Mouse (Mus musculus) CH12.LX (cell line): ENCODE measurements around the gene Tmem43. TPM values are rescaled to one million over a fixed set of nuclear protein-coding genes. Genes with fewer than 3 reads are reported as not detected.

Experiments
- DNase-seq: peaks from one replicate; pipeline ENCODE4 v3.0.0-alpha.2; 2013; ENCODE audit errors: extremely low read depth
- H3K27ac ChIP-seq: 2 replicates; pipeline ENCODE4 v1.5.1; 2012; ENCODE audit warnings: low read depth, mild to moderate bottlenecking, control low read depth, moderate library complexity; ENCODE audit not compliant: insufficient read depth
- H3K27me3 ChIP-seq: replicated peaks from 2 replicates; pipeline ENCODE3; 2012; ENCODE audit warnings: inconsistent platforms
- H3K36me3 ChIP-seq, 2 experiments: replicated peaks in 1 of 2; 2 replicates each; pipeline versions ENCODE3 to v1.6.1; 2012; ENCODE audit warnings: inconsistent platforms in 1 of 2, low read length in 1 of 2, mild to moderate bottlenecking in 1 of 2, mixed read lengths in 1 of 2, moderate library complexity in 1 of 2; ENCODE audit not compliant: control insufficient read depth in 1 of 2, insufficient read depth in 1 of 2
- H3K4me1 ChIP-seq, 2 experiments: 2 replicates each; pipeline ENCODE4 v1.6.1; 2012; ENCODE audit warnings: inconsistent platforms in 1 of 2, moderate library complexity in 1 of 2; ENCODE audit not compliant: insufficient read depth in 2 of 2, control insufficient read depth in 1 of 2
- H3K4me2 ChIP-seq: 2 replicates; pipeline ENCODE4 v1.6.1; 2012; ENCODE audit warnings: low read depth, mild to moderate bottlenecking, control low read depth; ENCODE audit not compliant: poor library complexity, insufficient read depth, severe bottlenecking
- H3K4me3 ChIP-seq, 3 experiments: fragments of 150-350 bp in 1 of 3; sonication (generic) in 1 of 3; replicated peaks in 1 of 3; 2 replicates each; pipeline versions ENCODE3 to v1.5.1; 2011 to 2012; ENCODE audit warnings: low read depth in 2 of 3, low read length in 2 of 3, mild to moderate bottlenecking in 2 of 3, moderate library complexity in 2 of 3, control low read depth in 1 of 3, improper control_type of control experiment in 1 of 3, inconsistent platforms in 1 of 3, mixed read lengths in 1 of 3; ENCODE audit not compliant: poor library complexity in 1 of 3
- H3K79me2 ChIP-seq: replicated peaks from 2 replicates; pipeline ENCODE4 v1.6.1; 2012; ENCODE audit warnings: mild to moderate bottlenecking, moderate library complexity; ENCODE audit not compliant: control insufficient read depth, poor library complexity, insufficient read depth, severe bottlenecking; ENCODE audit errors: extremely low read depth
- H3K9ac ChIP-seq: 2 replicates; pipeline ENCODE4 v1.6.1; 2012; ENCODE audit warnings: low read depth, mild to moderate bottlenecking, control low read depth, moderate library complexity; ENCODE audit not compliant: insufficient read depth
- H3K9me3 ChIP-seq: replicated peaks from 2 replicates; pipeline ENCODE3; 2012; ENCODE audit warnings: low read length, inconsistent platforms, mixed read lengths
- CHD1 ChIP-seq: IDR thresholded peaks from 2 replicates; pipeline ENCODE4 v1.6.1; 2012; ENCODE audit warnings: low read depth, low read length, improper control_type of control experiment, inconsistent platforms
- CHD2 ChIP-seq: IDR thresholded peaks from 2 replicates; pipeline ENCODE4 v1.6.1; 2011; ENCODE audit warnings: low read length, improper control_type of control experiment
- CTCF ChIP-seq, 2 experiments: IDR thresholded peaks in 1 of 2; conservative IDR thresholded peaks in 1 of 2; 2 replicates each; pipeline ENCODE4 v1.5.1; 2011 to 2012; ENCODE audit warnings: low read depth in 2 of 2, low read length in 2 of 2, improper control_type of control experiment in 1 of 2, inconsistent platforms in 1 of 2, mild to moderate bottlenecking in 1 of 2, moderate library complexity in 1 of 2
- ETS1 ChIP-seq: conservative IDR thresholded peaks from 2 replicates; pipeline ENCODE4 v1.6.1; 2012; ENCODE audit warnings: low read depth, mild to moderate bottlenecking, inconsistent platforms, low read length, improper control_type of control experiment, moderate library complexity
- GABPA ChIP-seq: IDR thresholded peaks from 2 replicates; pipeline ENCODE4 v1.6.1; 2012; ENCODE audit warnings: low read depth, low read length, improper control_type of control experiment, inconsistent platforms; ENCODE audit not compliant: insufficient replicate concordance
- HCFC1 ChIP-seq: IDR thresholded peaks from 2 replicates; pipeline ENCODE4 v1.6.1; 2012; ENCODE audit warnings: low read depth, mild to moderate bottlenecking, inconsistent platforms, low read length, improper control_type of control experiment
- IRF4 ChIP-seq: IDR thresholded peaks from 2 replicates; pipeline ENCODE4 v1.6.1; 2014; ENCODE audit warnings: low read depth, mild to moderate bottlenecking, inconsistent platforms, low read length, improper control_type of control experiment
- MXI1 ChIP-seq: IDR thresholded peaks from 2 replicates; pipeline ENCODE4 v1.6.1; 2011; ENCODE audit warnings: mild to moderate bottlenecking, low read depth, low read length, improper control_type of control experiment
- NELFE ChIP-seq: IDR thresholded peaks from 2 replicates; pipeline ENCODE4 v1.6.1; 2011; ENCODE audit warnings: low read depth, low read length, improper control_type of control experiment
- NRF1 ChIP-seq: IDR thresholded peaks from 2 replicates; pipeline ENCODE4 v1.6.1; 2014; ENCODE audit warnings: low read depth, mild to moderate bottlenecking, inconsistent platforms, low read length, improper control_type of control experiment, moderate library complexity
- POLR2A ChIP-seq: IDR thresholded peaks from 2 replicates; pipeline ENCODE4 v1.6.1; 2011; ENCODE audit warnings: low read depth, mild to moderate bottlenecking, improper control_type of control experiment, low read length
- SIN3A ChIP-seq: IDR thresholded peaks from 2 replicates; pipeline ENCODE4 v1.6.1; 2012; ENCODE audit warnings: low read length, improper control_type of control experiment, inconsistent platforms
- TCF12 ChIP-seq: IDR thresholded peaks from 2 replicates; pipeline ENCODE4 v1.6.1; 2014; ENCODE audit warnings: low read depth, mild to moderate bottlenecking, inconsistent platforms, low read length, improper control_type of control experiment
- ZC3H11A ChIP-seq: IDR thresholded peaks from 2 replicates; pipeline ENCODE4 v1.6.1; 2012; ENCODE audit warnings: low read depth, mild to moderate bottlenecking, inconsistent platforms, low read length, improper control_type of control experiment
- ZMIZ1 ChIP-seq: IDR thresholded peaks from 2 replicates; pipeline ENCODE4 v1.6.1; 2012; ENCODE audit warnings: low read depth, mild to moderate bottlenecking, inconsistent platforms, low read length, improper control_type of control experiment
- ZNF384 ChIP-seq: IDR thresholded peaks from 2 replicates; pipeline ENCODE4 v1.6.1; 2012; ENCODE audit warnings: low read depth, low read length, improper control_type of control experiment, inconsistent platforms
- dilution Hi-C: fragments of 300-500 bp; cut with MboI; formaldehyde crosslinking; loops from 2 replicates; pipeline ENCODE4 v1.14.3; 2020; ENCODE audit warnings: low sequenced_read_pairs; ENCODE audit not compliant: extremely low pct_unique_long_range_greater_than_20kb, extremely low pct_ligation_motif_present
- in situ Hi-C: fragments of 300-500 bp; cut with MboI; formaldehyde crosslinking; loops from 3 replicates; pipeline ENCODE4 v1.14.3; 2019; ENCODE audit warnings: low sequenced_read_pairs, low pct_ligation_motif_present, low pct_unique_long_range_greater_than_20kb, mixed read lengths
- polyA plus RNA-seq: library from polyadenylated mRNA; unstranded; fragments of >175 nt; gene quantifications from 2 replicates; pipeline ENCODE4 v1.2.1, GENCODE M21; 2012; ENCODE audit warnings: low read depth; ENCODE audit not compliant: insufficient read length
- total RNA-seq, 2 experiments: library from RNA; depleted of rRNA; stranded (reverse); fragments of 300-350 nt in 1 of 2; fragments of >200 nt in 1 of 2; gene quantifications; 2 replicates each; pipeline ENCODE4 v1.2.3; 2012 to 2014

The Tmem43 gene
- total and polyA plus RNA-seq, 3 experiments = 19.2 to 29.7 (median 25.0) TPM

DNA sequence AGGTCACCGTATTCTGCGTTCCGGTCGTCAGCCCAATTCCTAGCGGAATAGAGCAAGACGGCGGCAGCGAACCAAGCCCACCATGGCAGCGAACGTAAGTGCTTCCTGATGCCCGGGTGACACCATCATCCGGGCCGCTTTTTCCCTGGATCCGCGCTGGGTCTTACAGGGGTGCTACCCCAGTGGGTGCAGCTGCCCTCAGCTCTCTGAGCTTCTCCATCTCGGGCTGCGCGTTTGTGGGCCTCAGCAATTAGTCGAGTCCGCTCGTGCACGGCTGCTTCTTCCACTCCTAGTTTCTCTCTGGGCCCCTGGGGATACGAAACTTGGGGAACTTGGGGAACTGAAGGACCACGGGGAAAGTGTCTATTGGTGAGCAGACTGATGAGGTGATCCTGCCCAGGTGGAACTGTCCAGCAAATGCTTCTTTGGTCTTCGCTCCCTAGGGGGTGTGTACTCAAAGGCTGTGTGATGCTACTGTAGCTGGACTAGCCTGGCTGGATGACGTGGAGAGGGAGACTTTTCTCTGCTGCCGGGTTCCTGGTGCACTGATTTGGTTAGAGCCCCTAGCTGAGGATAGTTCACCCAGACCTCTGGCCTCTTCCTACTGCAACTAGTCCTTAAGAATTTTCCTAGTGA is 420 bp downstream of the Tmem43 start:
- no peak for TF ChIP-seq HCFC1
- TF ChIP-seq NELFE = peak; percentile 2; the same call in 1 of the 2 replicates
- peak; percentile 48; the same call in 1 of the 2 replicates for TF ChIP-seq CHD1
- TF ChIP-seq MXI1 = peak; percentile 4; the same call in 1 of the 2 replicates
- peak; percentile 89 for TF ChIP-seq SIN3A
- Histone ChIP-seq H3K9me3 (no peaks in the 10 kb centered on the region), H3K4me1 (peaks cover 16 to 54% of the 10 kb centered on the region in 2 experiments), H3K36me3 (peaks cover 17 to 59% of the 10 kb centered on the region in 2 experiments), H3K4me3 (peak overlapping the region; percentile 92 to 93 (median 93)), H3K79me2 (peaks cover 42% of the 10 kb centered on the region), H3K27ac (peak overlapping the region; percentile 17; the same call in 1 of the 2 replicates), H3K27me3 (no peaks in the 10 kb centered on the region), H3K4me2 (peak overlapping the region; percentile 90), H3K9ac (peak overlapping the region; percentile 73)
- in situ Hi-C loops (no loop called here), dilution Hi-C loops (no loop called here)
- DNase-seq = peak; percentile 22

DNA sequence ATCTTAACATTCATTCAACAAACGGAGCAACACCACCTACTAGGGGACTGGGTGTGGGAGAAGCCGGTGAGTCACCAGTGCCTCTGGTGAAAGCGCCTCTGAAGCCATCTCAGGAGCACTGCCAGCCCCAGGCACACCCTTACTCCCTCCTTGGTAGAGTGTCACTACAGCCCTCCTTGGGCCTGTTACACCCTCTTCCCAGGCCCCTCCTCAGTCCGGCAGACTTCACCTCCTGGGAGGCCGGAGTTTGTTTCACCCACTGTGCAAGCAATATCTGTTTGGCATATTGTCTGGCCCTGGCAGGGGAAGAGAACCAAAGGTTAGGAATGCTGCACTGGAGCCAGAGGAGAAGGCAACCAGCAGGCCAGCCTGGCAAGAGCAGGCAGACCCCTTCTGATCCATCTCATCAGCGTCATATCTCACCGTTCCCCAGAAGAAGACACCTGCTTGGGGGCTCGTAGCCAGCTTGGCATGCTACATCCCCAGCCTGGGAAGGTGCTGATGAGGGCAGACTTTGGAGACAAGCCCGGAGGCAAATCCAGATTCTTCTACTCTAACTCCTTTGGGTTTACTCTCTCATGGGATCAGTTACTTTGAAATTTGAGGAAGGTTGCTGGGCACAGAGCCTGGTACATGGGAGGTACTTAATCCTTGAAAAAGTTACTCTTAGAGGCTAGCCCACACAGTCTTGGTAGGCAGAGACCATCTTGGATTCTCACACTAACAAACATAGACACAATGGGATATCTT is 1.1 kb downstream of the Tmem43 start:
- peak overlapping the region; percentile 92 to 93 (median 93) for H3K4me3 ChIP-seq
- peaks cover 16 to 47% of the 10 kb centered on the region in 2 experiments for H3K4me1 ChIP-seq
- dilution Hi-C loops (no loop called here), in situ Hi-C loops (no loop called here)
- H3K9ac ChIP-seq = peak overlapping the region; percentile 73
- 0 out of 2 replicates have a peak overlapping the region, but pooled peaks have one; percentile 6 for H3K27ac ChIP-seq
- H3K79me2 ChIP-seq = peaks cover 35% of the 10 kb centered on the region
- peaks cover 24 to 59% of the 10 kb centered on the region in 2 experiments for H3K36me3 ChIP-seq
- peak overlapping the region; percentile 90 for H3K4me2 ChIP-seq
- no peaks in the 10 kb centered on the region for H3K27me3 ChIP-seq
- no peaks in the 10 kb centered on the region for H3K9me3 ChIP-seq
- TF ChIP-seq CHD2 (no peak), IRF4 (no peak), NRF1 (no peak), ZMIZ1 (no peak), ZC3H11A (no peak), CHD1 (no peak), ZNF384 (no peak), SIN3A (no peak), POLR2A (no peak), CTCF (conservative IDR thresholded peaks at IDR 0.05 in 1 of 2, IDR thresholded peaks at IDR 0.05 in 1 of 2; ENCODE audit: low read depth in 2 of 2, low read length in 2 of 2) (no peak), GABPA (no peak), ETS1 (no peak), TCF12 (no peak)
- no peak for DNase-seq
